Mouse (Mus musculus) small intestine, adult 2 months (tissue): Measurements from ENCODE around the gene Btnl2.

Experiments
- CTCF ChIP-seq: fragments of 200-500 bp; IDR thresholded peaks from 2 replicates; pipeline ENCODE4 v1.5.1; 2012; ENCODE audit warnings: low read depth, mild to moderate bottlenecking, control low read depth, inconsistent platforms, low read length, moderate library complexity, mixed read lengths; ENCODE audit not compliant: insufficient replicate concordance, insufficient read length; ENCODE audit errors: extremely low read depth
- POLR2A ChIP-seq: fragments of 200-500 bp; IDR thresholded peaks from 2 replicates; pipeline ENCODE4 v1.6.1; 2012; ENCODE audit warnings: low read depth, mild to moderate bottlenecking, control low read depth, inconsistent platforms, low read length, moderate library complexity

DNA sequence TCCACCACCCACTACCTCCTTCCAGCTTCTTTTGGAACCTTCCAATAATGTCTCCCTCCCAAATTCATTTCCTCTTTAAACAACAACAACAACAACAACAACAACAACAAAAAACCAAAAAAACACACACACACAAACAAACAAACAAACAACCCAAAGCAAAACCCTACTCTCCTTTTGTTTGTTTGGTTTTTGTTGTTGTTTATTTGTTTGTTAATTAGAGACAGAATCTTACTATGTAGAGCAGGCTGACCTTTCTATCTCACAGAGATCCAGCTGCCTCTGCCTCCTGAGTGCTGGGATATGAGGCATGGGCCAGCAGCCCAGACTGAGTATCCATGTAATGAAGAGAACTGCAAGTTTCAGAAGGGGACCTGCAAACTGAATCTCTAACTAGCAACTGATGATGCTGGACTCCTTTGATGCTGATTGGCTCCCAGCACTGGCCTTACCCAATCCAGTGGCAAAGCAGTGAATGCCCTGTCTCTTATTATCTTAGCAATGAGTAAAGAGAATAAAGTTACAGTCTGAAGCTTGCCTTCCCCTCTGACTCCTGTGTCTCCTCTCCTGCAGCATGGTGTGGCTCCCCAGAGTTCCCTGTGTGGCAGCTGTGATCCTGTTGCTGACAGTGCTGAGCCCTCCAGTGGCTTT is 49.1 kb upstream of the Btnl2 start, which contains the start of gene H2-Eb1:
- no peak for TF ChIP-seq CTCF
- peak; percentile 57; the same call in 1 of the 2 replicates for TF ChIP-seq POLR2A
